ENCODE assay signal across 8 mouse cellular contexts in genomic region chr2:52220074-52220473, GRCm38 (mm10).
DNase-seq lines count a peak whose midpoint lies in the region; ATAC-seq lines count a peak whose summit lies in the region.

No protein-coding gene starts in this region.

- no peaks in the 10 kb centered on the region for H3K36me3 ChIP-seq in forebrain, embryonic 13.5 days (ENCODE audit: poor library complexity, severe bottlenecking)
- no peaks in the 10 kb centered on the region for H3K36me3 ChIP-seq in forebrain, embryonic 12.5 days (replicated peaks)

- H3K4me3 ChIP-seq in forebrain, embryonic 13.5 days = no peak overlapping the region
- H3K4me3 ChIP-seq in forebrain, embryonic 12.5 days (replicated peaks) = no peak overlapping the region

- no peaks in the 10 kb centered on the region for H3K4me1 ChIP-seq in forebrain, embryonic 13.5 days
- no peaks in the 10 kb centered on the region for H3K4me1 ChIP-seq in forebrain, embryonic 12.5 days

- ATAC-seq in forebrain, embryonic 13.5 days = 0 out of 2 replicates have a peak, but pooled peaks have one; percentile 36
- no peak for ATAC-seq in forebrain, embryonic 12.5 days (ENCODE audit: low FRiP score)

- 51% methylated on average over 8 of the region's 8 CpGs for WGBS in forebrain, embryonic 13.5 days
- WGBS in forebrain, embryonic 12.5 days = 55% methylated on average over 8 of the region's 8 CpGs

- H3K27me3 ChIP-seq in forebrain, embryonic 13.5 days = no peaks in the 10 kb centered on the region
- H3K27me3 ChIP-seq in forebrain, embryonic 12.5 days = no peaks in the 10 kb centered on the region

- H3K9ac ChIP-seq in forebrain, embryonic 13.5 days = no peak overlapping the region
- no peak overlapping the region for H3K9ac ChIP-seq in forebrain, embryonic 12.5 days

- H3K9me3 ChIP-seq in forebrain, embryonic 13.5 days (replicated peaks) = no peaks in the 10 kb centered on the region
- H3K9me3 ChIP-seq in forebrain, embryonic 12.5 days = no peaks in the 10 kb centered on the region

- peak; percentile 21 to 23 for DNase-seq in right cerebral cortex, adult 2 months (ENCODE audit: low spot score in 2 of 2)
- DNase-seq in right cerebral cortex, postnatal 36 days (ENCODE audit: low spot score in 2 of 2) = no peak
- peak; percentile 65 for DNase-seq in embryo, embryonic 10.5 days (ENCODE audit: low spot score)
- peak; percentile 16 to 36 for DNase-seq in layer of hippocampus, postnatal 14 days (ENCODE audit: low spot score in 2 of 2)
- no peak for DNase-seq in frontal cortex, postnatal 14 days (ENCODE audit: low spot score in 2 of 2)
- no peak for DNase-seq in ovary, adult 18-20 months (ENCODE audit: low spot score)

- H3K4me2 ChIP-seq in forebrain, embryonic 13.5 days = no peak overlapping the region
- no peak overlapping the region for H3K4me2 ChIP-seq in forebrain, embryonic 12.5 days

- H3K27ac ChIP-seq in forebrain, embryonic 13.5 days = no peak overlapping the region
- H3K27ac ChIP-seq in forebrain, embryonic 12.5 days = no peak overlapping the region

Comparison
In these comparisons a context has a peak if more than half of its experiments do, and no peak if none do; other contexts are left out.
1. DNase-seq: peak in right cerebral cortex, adult 2 months (2 of 2), embryo, embryonic 10.5 days (single experiment) and layer of hippocampus, postnatal 14 days (2 of 2); none in right cerebral cortex, postnatal 36 days (0 of 2), frontal cortex, postnatal 14 days (0 of 2) and ovary, adult 18-20 months (single experiment).